Mouse (Mus musculus): ENCODE data around the gene Slx4ip. TPM values are rescaled to one million over a fixed set of nuclear protein-coding genes. Genes with fewer than 3 reads are reported as not detected.

The Slx4ip gene
- polyA plus RNA-seq, 1 experiment, result 4.0 TPM

- Histone ChIP-seq H3K4me3 (ENCODE audit: insufficient read depth, low read length) (no peak overlapping the region), H3K27ac (ENCODE audit: insufficient read depth, low read length) (no peak overlapping the region), H3K4me1 (ENCODE audit: control insufficient read depth, insufficient read depth, low read length) (peaks cover 3% of the 10 kb centered on the region)
- TF ChIP-seq CTCF (IDR thresholded peaks at IDR 0.05; ENCODE audit: extremely low read depth, insufficient read depth, low read length), result no peak
- no peak for TF ChIP-seq POLR2A (IDR thresholded peaks at IDR 0.05; ENCODE audit: extremely low read depth, insufficient read depth, low read length)
Observed at GRCm38 (mm10) chr2:137078771-137079170, 187.8 kb downstream of the Slx4ip start.

DNA sequence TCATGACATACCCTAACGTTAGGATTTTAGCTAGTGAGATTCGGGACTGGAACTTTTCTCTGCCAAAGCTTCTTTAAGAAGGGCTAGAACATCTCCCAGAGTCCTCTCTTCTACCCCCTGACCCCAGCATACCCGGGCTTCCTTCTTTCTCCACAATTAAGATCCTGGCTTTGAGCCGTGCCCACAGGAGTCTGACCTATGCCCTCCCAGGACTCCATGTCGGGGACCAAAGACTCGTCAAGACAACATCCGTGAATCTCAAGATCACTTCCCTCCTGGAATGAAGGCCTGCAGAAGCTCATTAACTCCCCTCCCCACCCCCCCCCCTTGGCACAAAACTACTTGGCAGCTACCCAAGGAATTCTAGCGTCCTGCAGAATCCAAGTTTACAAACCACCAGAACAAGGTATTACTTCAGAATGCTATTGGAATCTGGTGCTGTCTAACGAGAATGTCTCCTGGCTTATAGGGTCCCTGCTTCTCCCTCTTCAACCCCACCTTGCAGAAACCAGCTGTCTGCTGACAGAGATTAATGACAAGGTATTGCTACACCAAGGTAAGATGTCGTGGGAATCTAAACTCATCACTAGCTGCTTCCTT lies 188.8 kb downstream of the Slx4ip start:
- no peak overlapping the region for H3K27ac ChIP-seq (ENCODE audit: insufficient read depth, low read length)
- no peaks in the 10 kb centered on the region for H3K4me1 ChIP-seq (ENCODE audit: control insufficient read depth, insufficient read depth, low read length)
- H3K4me3 ChIP-seq (ENCODE audit: insufficient read depth, low read length), result no peak overlapping the region
- no peak for TF ChIP-seq POLR2A (IDR thresholded peaks at IDR 0.05; ENCODE audit: extremely low read depth, insufficient read depth, low read length)
- no peak for TF ChIP-seq CTCF (IDR thresholded peaks at IDR 0.05; ENCODE audit: extremely low read depth, insufficient read depth, low read length)

- Histone ChIP-seq H3K4me1 (ENCODE audit: control insufficient read depth, insufficient read depth, low read length) (no peaks in the 10 kb centered on the region), H3K4me3 (ENCODE audit: insufficient read depth, low read length) (no peak overlapping the region), H3K27ac (ENCODE audit: insufficient read depth, low read length) (no peak overlapping the region)
- TF ChIP-seq POLR2A (IDR thresholded peaks at IDR 0.05; ENCODE audit: extremely low read depth, insufficient read depth, low read length) (no peak), CTCF (IDR thresholded peaks at IDR 0.05; ENCODE audit: extremely low read depth, insufficient read depth, low read length) (no peak)
Observed at GRCm38 (mm10) chr2:137080468-137080867, 189.4 kb downstream of the Slx4ip start.

DNA sequence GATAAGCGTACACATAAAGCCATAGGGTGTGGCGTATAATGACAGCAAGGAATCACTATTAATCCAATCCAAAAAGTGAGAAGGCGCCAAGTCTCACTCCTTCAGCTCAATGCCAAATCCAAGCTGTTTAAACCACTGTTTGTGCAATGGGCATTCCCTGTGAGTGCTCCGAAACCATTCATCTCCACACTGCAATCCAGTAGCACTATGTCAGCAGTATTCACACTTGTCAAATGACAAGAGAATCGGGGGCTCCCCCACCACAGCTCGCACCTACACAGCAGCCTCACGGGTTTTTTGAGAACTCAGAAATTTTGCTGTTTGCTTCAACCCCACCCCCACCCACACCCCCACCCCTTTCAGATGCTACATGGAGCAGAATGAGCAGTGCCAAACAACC lies 190.0 kb downstream of the Slx4ip start:
- Histone ChIP-seq H3K4me1 (ENCODE audit: control insufficient read depth, insufficient read depth, low read length) (no peaks in the 10 kb centered on the region), H3K27ac (ENCODE audit: insufficient read depth, low read length) (no peak overlapping the region), H3K4me3 (ENCODE audit: insufficient read depth, low read length) (no peak overlapping the region)
- no peak for TF ChIP-seq POLR2A (IDR thresholded peaks at IDR 0.05; ENCODE audit: extremely low read depth, insufficient read depth, low read length)
- no peak for TF ChIP-seq CTCF (IDR thresholded peaks at IDR 0.05; ENCODE audit: extremely low read depth, insufficient read depth, low read length)

DNA sequence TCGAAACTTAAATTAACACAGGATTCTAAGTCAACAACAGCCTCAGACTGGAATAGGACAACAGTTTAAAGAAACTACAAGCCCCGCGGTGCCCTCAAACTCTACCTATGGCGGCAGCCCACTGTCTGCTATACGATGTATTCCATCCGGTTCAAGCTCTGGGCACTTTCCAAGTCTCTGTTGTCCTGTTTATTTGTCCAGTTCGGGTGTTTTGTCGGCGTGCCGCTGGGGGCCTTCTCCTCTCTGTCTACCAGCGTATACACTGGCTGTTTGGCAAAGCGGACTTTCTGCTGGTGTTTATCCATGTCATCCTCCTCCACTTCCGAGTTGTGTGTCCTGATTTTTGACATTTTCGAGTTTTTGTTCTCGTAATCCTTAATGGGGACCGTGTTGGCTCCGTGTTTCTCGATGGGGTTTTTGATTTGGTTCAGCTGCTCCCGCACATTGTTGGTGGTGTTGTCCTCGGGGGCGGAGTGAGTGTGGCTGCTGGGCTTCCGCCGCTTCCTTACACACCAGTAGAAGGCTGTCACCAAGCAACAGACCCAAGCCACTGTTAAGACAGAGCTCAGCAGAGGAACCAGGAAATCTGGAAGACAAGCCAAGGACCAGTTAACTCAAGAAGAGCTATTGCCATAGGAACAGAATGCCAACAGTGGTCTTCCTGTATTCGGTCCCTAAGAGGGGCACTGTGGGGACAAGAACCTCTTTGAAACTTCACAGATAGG lies 192.0 kb downstream of the Slx4ip start:
- no peak for TF ChIP-seq POLR2A (IDR thresholded peaks at IDR 0.05; ENCODE audit: extremely low read depth, insufficient read depth, low read length)
- Histone ChIP-seq H3K4me1 (ENCODE audit: control insufficient read depth, insufficient read depth, low read length) (no peaks in the 10 kb centered on the region), H3K27ac (ENCODE audit: insufficient read depth, low read length) (no peak overlapping the region), H3K4me3 (ENCODE audit: insufficient read depth, low read length) (peak overlapping the region; percentile 27; the same call in 1 of the 2 replicates)

- Histone ChIP-seq H3K27ac (ENCODE audit: insufficient read depth, low read length) (no peak overlapping the region), H3K4me1 (ENCODE audit: control insufficient read depth, insufficient read depth, low read length) (no peaks in the 10 kb centered on the region), H3K4me3 (ENCODE audit: insufficient read depth, low read length) (no peak overlapping the region)
- TF ChIP-seq CTCF (IDR thresholded peaks at IDR 0.05; ENCODE audit: extremely low read depth, insufficient read depth, low read length) (no peak), POLR2A (IDR thresholded peaks at IDR 0.05; ENCODE audit: extremely low read depth, insufficient read depth, low read length) (no peak)
Observed at GRCm38 (mm10) chr2:137085257-137085656, 194.2 kb downstream of the Slx4ip start.

- Histone ChIP-seq H3K4me1 (ENCODE audit: control insufficient read depth, insufficient read depth, low read length) (no peaks in the 10 kb centered on the region), H3K4me3 (ENCODE audit: insufficient read depth, low read length) (no peak overlapping the region), H3K27ac (ENCODE audit: insufficient read depth, low read length) (no peak overlapping the region)
- TF ChIP-seq CTCF (IDR thresholded peaks at IDR 0.05; ENCODE audit: extremely low read depth, insufficient read depth, low read length) (no peak), POLR2A (IDR thresholded peaks at IDR 0.05; ENCODE audit: extremely low read depth, insufficient read depth, low read length) (no peak)
Observed at GRCm38 (mm10) chr2:137086621-137087395, 195.8 kb downstream of the Slx4ip start.

DNA sequence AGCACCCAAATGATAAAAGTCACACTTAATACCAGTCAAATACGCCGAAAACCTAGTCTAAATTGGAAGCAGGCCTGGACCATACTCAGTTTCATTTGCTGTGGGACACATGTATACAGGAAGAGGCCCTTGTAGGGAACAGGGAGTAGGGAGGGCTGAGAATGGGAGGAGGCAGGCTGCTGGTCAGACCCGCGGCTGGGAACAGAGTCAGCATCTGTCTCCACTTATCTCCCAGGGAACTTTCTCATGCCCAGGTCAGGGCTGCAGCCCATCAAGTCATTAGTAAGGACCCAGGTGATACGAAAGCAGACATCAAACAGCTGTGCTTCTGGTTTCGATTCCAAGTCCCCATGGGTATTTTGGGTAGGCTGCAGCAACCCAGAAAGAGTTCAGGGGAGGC lies 196.7 kb downstream of the Slx4ip start:
- no peak overlapping the region for H3K4me3 ChIP-seq (ENCODE audit: insufficient read depth, low read length)
- TF ChIP-seq CTCF (IDR thresholded peaks at IDR 0.05; ENCODE audit: extremely low read depth, insufficient read depth, low read length), result no peak
- no peak for TF ChIP-seq POLR2A (IDR thresholded peaks at IDR 0.05; ENCODE audit: extremely low read depth, insufficient read depth, low read length)

DNA sequence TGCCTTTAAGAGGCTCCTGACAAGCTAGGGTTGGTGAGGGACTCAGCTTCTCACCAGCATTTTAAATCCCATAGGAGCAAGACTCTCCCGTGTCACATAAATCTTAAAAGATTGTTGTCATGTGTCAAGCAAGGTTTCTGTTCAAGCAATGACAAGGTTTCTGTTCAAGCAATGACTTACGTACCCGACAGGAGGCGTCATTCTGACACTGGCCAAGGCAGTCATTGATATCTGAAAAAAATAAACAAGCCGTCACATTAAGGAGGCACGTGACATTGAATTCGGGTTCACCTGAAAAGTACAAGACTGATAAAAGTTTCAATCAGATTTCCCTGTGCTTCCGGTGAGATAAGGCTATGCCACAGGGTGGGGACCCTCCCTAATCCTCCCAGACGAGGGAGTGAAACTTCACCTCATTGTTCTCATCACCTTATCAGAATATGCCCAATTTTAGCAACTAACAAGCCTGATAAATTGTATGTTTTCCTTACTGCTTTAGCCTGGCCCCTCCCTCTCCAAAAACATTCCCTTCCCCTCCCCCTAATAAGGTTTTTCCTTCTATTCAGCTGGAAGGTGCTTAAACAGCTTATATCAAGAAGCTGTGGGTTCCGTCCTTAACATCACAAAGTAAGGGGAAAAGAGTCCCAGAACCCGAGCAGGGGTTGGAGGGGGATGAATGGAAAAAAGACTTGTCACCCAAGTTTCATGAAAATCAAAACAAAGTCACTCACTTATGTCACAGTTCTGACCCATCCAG lies 200.9 kb downstream of the Slx4ip start:
- no peak overlapping the region for H3K27ac ChIP-seq (ENCODE audit: insufficient read depth, low read length)
- H3K4me1 ChIP-seq (ENCODE audit: control insufficient read depth, insufficient read depth, low read length), result no peaks in the 10 kb centered on the region
- TF ChIP-seq CTCF (IDR thresholded peaks at IDR 0.05; ENCODE audit: extremely low read depth, insufficient read depth, low read length) (no peak), POLR2A (IDR thresholded peaks at IDR 0.05; ENCODE audit: extremely low read depth, insufficient read depth, low read length) (no peak)
- H3K4me3 ChIP-seq (ENCODE audit: insufficient read depth, low read length), result no peak overlapping the region

More for the DNA sequence above, 196.7 kb downstream of the Slx4ip start:
- Histone ChIP-seq H3K4me1 (ENCODE audit: control insufficient read depth, insufficient read depth, low read length) (no peaks in the 10 kb centered on the region), H3K27ac (ENCODE audit: insufficient read depth, low read length) (no peak overlapping the region)

Measured in cortical plate, adult 2 months (tissue).